Mouse (Mus musculus) erythroblast, adult 5-6 weeks (primary cell): ENCODE measurements around the gene Qsox1. TPM values are rescaled to one million over a fixed set of nuclear protein-coding genes. Genes with fewer than 3 reads are reported as not detected.

Experiments used
- ATAC-seq: replicated peaks from 2 replicates; pipeline ENCODE4 v1.8.0; 2016; ENCODE audit warnings: moderate number of reproducible peaks, mild to moderate bottlenecking, moderate TSS enrichment, inconsistent platforms; ENCODE audit not compliant: poor library complexity, low FRiP score, severe bottlenecking
- total RNA-seq, 2 experiments: library from RNA; stranded (forward) in 1 of 2; stranded (reverse) in 1 of 2; fragments of 150-400 nt in 1 of 2; fragments of 200-764, 138-1000 nt in 1 of 2; gene quantifications; 2 replicates each; pipeline versions ENCODE4 v1.2.3 to v1.2.4; 2015 to 2017; ENCODE audit warnings: low replicate concordance in 2 of 2

Qsox1 gene
- total RNA-seq, 2 experiments from 2014 or later, result 4.2 to 8.2 TPM

DNA sequence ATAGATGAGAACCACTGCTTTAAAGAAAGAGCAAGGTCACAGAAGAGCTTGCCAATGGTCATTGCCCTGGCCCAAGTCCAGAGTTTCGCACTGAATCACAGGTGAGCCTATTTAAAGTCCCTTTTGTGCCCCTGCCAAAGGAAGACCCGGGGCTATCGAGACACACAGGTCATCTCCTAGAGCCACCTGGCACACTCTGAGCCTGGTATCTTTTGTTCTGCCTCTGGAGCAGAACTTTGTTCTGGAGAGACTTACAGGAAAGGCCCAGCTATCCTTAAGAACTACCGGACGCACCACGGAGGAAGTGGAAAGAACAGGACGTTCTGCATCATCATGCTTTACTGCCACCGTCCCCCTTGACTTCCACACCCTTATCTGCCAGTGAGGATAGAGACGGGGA lies 7.1 kb downstream of the Qsox1 start:
- ATAC-seq, result no peak

- no peak for ATAC-seq
These were observed 11.4 kb downstream of the Qsox1 start for GRCm38 (mm10) chr1:155801014-155801991.

DNA sequence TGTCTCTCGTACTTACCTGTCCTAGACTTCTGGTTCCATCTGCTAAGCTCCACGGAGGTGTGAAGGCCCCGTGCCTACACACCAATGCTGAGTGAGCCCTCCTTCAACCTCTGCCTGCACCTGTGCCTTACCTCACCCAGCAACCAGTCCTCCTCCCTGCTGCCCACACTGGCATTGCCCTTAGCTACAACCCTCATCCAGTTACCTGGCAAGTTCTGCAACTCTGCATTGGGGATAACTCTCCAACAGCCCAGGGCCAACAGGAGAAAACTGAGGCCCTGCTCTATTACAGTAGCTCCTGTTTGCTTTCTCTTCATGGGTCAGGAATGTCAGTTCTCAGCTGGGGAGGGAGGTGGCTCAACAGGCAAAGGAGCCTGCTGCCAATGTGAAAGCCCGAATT lies 14.7 kb downstream of the Qsox1 start:
- no peak for ATAC-seq

GRCm38 (mm10) chr1:155797425-155797824 lies 15.3 kb downstream of the Qsox1 start:
- no peak for ATAC-seq

DNA sequence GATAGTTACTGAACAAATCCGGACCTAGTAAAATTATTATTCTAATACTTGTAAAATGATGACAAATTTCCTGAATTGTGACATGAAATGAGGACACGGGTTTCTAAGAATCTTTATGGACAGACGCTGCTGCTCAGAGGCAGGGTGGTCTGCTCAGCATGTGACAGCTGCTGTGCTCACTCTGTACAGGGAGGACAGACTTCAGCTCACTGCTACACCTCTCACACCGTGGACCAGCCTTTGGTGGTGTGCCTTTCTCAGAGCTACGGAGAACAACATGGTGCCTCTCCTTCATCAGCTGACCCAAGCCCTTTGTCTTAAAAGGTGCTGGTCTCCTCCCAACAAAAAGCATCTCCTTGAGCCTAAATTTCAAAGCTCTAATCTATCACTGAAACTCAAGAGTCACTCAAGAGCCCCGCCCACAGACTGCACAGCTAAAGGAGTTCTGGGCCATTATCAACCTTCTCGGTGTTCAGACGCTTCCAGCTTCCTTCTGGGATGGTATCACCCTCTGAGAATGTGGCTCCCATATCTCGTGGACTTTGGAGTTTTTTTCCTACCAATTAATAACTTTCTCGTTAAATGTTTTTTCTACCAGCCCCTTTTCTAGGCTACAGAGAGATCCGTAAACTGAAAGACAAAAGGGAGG lies 15.8 kb downstream of the Qsox1 start:
- ATAC-seq, result no peak

DNA sequence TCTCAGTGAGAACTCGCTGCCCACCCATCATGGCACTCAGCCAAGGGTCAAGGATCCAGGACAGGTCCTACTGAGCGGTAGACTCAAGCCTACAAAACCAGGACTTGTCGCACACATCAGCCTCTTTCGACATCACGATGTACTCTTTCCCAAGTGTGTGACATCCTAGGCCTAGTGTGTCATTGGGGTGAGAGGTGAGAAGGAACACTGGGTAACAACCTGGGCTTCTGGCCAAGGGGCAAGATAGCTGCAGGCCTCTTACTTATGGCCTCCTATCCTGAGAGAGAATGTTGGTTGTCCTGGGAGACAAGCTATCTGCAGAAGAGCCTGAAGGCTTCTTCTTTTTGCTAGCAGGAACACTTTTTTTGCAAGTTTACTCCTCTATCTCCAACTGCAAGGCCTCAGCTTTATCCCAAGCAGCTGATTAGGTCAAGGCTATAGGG lies 16.9 kb downstream of the Qsox1 start:
- no peak for ATAC-seq

DNA sequence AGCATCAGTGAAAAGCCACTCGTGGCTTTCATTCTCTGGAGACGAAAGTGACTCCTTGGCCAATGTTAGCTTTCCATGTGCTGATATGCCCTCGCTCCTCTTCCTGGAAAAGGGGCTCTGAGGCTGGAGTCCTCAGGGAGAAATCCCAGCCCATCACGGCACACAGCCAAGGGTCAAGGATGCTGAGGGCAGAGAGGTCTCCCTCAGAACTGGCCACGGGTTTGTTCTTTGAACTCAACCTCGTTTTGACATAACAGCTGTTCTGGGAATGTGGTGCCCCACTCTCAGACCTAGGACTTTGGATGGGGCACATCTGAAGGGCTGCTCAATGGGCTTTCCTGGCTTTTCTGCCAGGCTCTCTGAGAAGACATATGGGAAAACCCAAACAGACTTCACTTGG lies 17.8 kb downstream of the Qsox1 start:
- no peak for ATAC-seq

- no peak for ATAC-seq
These were observed 20.8 kb downstream of the Qsox1 start for GRCm38 (mm10) chr1:155791919-155792318.

- ATAC-seq, result no peak
These were observed 22.3 kb downstream of the Qsox1 start for GRCm38 (mm10) chr1:155790111-155790974.

- no peak for ATAC-seq
These were observed 26.8 kb downstream of the Qsox1 start for GRCm38 (mm10) chr1:155785886-155786285.

GRCm38 (mm10) chr1:155784343-155785205 lies 28.1 kb downstream of the Qsox1 start:
- ATAC-seq, result no peak

DNA sequence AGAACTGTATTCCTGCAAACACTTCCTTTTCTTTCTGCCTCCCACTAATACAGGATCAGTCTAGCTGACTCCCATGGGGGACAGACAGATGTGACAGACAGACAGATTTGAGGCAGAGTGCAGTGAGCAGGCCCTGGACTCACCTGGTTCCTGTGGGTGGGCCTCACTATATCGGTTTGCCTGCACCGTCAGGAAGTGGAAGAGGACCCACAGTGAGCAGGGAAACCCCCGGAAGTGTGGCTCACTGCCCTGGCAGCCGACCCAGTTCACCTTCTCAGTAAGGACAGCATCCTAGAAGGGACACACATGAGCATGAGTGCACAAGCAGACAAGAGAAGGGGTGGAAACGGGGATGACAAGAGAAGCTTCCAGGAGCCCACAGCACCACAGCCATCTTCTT lies 30.3 kb downstream of the Qsox1 start:
- ATAC-seq, result no peak

DNA sequence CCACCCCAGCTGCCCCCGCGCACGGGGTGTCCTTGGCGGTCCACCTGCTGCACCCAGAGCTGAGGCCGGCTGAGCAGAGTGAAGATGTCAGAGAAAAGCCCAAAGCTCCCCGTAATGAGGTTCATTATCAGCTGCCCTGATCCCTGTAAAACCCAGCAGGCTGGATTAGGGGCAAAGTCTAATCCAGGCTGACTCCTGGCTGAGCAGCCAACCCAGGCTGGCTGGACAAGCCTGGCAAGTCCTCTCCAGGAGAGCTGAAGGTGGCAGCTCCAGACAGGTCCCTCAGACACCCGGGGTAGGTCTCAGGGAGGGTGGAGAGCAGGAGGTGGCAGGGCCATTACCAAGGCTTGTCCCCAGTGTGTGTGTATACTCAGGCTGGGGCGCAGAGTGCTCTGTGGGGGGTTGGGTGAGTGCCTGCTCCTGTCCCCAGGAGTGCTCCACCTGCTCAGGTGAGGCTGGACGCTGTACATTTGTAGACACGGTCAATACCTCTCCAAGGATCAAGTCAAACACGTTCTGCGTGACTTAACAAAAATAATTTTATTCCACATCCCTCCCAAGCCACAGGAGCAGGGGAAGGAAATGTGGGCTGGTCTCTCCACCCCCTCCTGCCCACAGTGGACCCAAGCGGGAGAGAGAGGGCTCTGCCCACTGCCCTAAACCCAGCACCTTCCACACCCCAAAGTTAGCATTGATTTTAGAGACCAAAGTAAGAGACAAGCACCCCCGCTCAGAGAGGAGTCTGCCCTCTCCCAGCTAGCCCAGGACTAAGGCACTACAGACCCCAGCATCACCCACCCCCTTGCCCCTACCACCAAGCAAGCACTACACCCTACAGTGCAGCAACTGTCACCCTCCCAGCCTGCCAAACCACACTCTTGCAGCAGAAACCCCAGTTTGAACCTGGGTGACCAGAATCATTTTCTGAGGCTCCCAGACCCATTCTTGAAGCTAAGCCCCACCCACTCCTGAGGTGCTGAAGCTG lies 34.8 kb downstream of the Qsox1 start:
- no peak for ATAC-seq

DNA sequence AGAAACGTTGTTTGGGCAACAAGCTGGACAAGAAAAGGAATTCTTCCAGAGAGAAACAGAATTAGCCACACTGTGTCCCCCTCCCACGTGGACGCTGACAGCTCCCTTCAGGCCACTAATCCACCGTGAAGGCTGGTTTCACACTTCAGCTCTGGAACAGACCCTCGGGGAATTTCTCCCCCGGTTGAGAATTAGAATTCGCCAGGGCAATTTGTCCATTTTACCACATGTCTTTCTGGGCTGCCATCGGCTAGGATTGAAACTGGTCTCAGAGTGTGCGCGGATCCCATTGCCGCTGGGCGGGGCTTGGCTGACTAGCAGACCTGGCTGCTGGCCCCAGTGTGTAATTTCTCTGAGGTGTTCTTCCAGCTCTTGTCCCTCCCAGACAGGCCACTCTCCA lies 53.5 kb downstream of the Qsox1 start:
- ATAC-seq, result no peak

GRCm38 (mm10) chr1:155758711-155759110 lies 54.0 kb downstream of the Qsox1 start:
- ATAC-seq, result no peak

DNA sequence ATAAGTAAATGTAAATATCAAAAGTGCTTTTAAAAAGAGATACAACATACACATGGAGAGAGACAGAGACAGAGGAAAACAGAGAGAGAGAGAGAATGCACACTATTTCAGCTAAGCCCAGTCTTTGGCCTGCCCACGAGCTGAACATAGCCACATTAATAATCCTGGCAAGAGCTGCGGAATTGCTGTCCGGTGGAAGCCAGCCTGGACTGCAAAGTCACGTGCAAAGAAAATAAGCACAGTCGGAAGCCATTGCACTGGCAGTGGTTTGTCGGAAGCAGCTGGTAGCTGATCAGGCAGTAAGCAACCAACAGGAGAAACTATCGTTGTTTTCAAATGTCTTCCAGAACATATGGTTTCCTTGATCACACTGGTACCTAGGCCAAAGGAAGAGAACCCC lies 55.1 kb downstream of the Qsox1 start:
- no peak for ATAC-seq

- no peak for ATAC-seq
These were observed 59.3 kb downstream of the Qsox1 start for GRCm38 (mm10) chr1:155753411-155753810.
